Comparison of ENCODE assay signal across 18 mouse cellular contexts in the genomic region with DNA sequence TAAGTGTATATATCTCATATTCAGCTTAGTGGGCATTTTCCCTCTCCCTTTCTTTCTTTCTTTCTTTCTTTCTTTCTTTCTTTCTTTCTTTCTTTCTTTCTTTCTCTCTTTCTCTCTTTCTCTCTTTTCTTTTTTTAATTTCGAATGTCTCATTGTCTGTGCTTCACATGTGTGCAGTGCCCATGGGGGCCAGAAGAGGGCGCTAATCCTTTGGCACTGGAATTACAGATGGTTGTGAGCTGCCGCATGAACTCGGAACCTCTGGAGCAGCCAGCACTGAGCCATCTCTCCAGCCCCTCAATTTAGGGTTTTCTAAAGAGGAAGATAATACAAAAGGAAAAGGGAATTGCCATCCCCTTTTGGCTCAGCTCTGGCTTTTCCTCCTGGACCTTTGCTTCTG. TPM values are rescaled to one million over a fixed set of nuclear protein-coding genes. Genes with fewer than 3 reads are reported as not detected.
DNase-seq lines count a peak whose midpoint lies in the region; ATAC-seq and TF ChIP-seq lines count a peak whose summit lies in the region.
"Had no signal": no experiment of that assay in that cellular context is flagged by ENCODE, and none has a peak within 500 bp of the region (broad histone marks: within the 10 kb centered on the region; RNA-seq: fewer than 3 reads in every experiment).

No protein-coding gene starts in this region.

- DNase-seq in CD4-positive, CD25-positive, alpha-beta regulatory T cell, adult 2 months (ENCODE audit: low read depth, low spot score), result peak; percentile 24
- DNase-seq in kidney, adult 2 months, result no peak
- DNase-seq in kidney, adult 8-10 months, result no peak
- DNase-seq in testis, postnatal 10 days (ENCODE audit: low spot score), result no peak
- DNase-seq in testis, postnatal 14 days (ENCODE audit: low spot score), result peak; percentile 21
- DNase-seq in left cerebral cortex, adult 9 months (ENCODE audit: low spot score in 2 of 2), result no peak
- DNase-seq: cerebellum, adult 9-10 months; heart, postnatal 36 days; kidney, postnatal 4 days; lung, postnatal 36 days; right cerebral cortex, postnatal 25 days; thymus, postnatal 14 days had no signal

- 79% methylated on average over 4 of the region's 4 CpGs for WGBS in kidney, adult 2 months

- no peak for TF ChIP-seq POLR2A in kidney, adult 2 months (IDR thresholded peaks at IDR 0.05; ENCODE audit: low read depth, low read length)
- no peak for TF ChIP-seq POLR2A in testis, adult 2 months (IDR thresholded peaks at IDR 0.05; ENCODE audit: control insufficient read depth, low read depth, low read length)

- no peaks in the 10 kb centered on the region for H3K4me1 ChIP-seq in kidney, adult 2 months (ENCODE audit: control insufficient read depth, insufficient read depth, low read length)
- no peaks in the 10 kb centered on the region; the same call in 1 of the 2 replicates for H3K4me1 ChIP-seq in testis, adult 2 months (ENCODE audit: control insufficient read depth, insufficient read depth, low read length)

- H3K4me3 ChIP-seq in kidney, adult 2 months (ENCODE audit: insufficient read depth, low read depth, low read length), result no peak overlapping the region
- H3K4me3 ChIP-seq in testis, adult 2 months (ENCODE audit: control insufficient read depth, low read depth, low read length), result no peak overlapping the region
- H3K4me3 ChIP-seq: midbrain, embryonic 13.5 days had no signal

- H3K27ac ChIP-seq in kidney, adult 2 months (ENCODE audit: insufficient read depth, low read depth, low read length), result no peak overlapping the region
- H3K27ac ChIP-seq in testis, adult 2 months (ENCODE audit: control insufficient read depth, insufficient read depth, low read depth, low read length), result no peak overlapping the region
- H3K27ac ChIP-seq: midbrain, embryonic 13.5 days had no signal

- no peaks in the 10 kb centered on the region; the same call in 1 of the 2 replicates for H3K27me3 ChIP-seq in kidney, adult 2 months (replicated peaks; ENCODE audit: control insufficient read depth, insufficient read depth, low read length)
- H3K27me3 ChIP-seq in testis, adult 2 months (ENCODE audit: control insufficient read depth, insufficient read depth, low read length), result no peaks in the 10 kb centered on the region

- TF ChIP-seq CTCF in kidney, adult 2 months (conservative IDR thresholded peaks at IDR 0.05; ENCODE audit: insufficient read depth, insufficient read length, low read depth, low read length), result peak; percentile 23; the same call in 1 of the 2 replicates
- peak; percentile 77 for TF ChIP-seq CTCF in testis, adult 2 months (IDR thresholded peaks at IDR 0.05; ENCODE audit: control insufficient read depth, insufficient read depth, insufficient replicate concordance, low read depth, low read length)

- ATAC-seq in CD4-positive, CD25-positive, alpha-beta regulatory T cell, adult 4 months, result no peak
- ATAC-seq: activated CD4-positive, CD25-positive, alpha-beta regulatory T cell, adult 4 months; intestine, embryonic 16.5 days; midbrain, embryonic 13.5 days had no signal

- H3K36me3 ChIP-seq in kidney, adult 2 months (ENCODE audit: control insufficient read depth, insufficient read depth, low read length), result no peaks in the 10 kb centered on the region
- no peaks in the 10 kb centered on the region for H3K36me3 ChIP-seq in testis, adult 2 months (ENCODE audit: control insufficient read depth, insufficient read depth, low read length)
- H3K36me3 ChIP-seq: G1E; midbrain, embryonic 13.5 days had no signal

RNA-seq across cellular contexts. Expression of gene Neurog1, which starts 15.4 kb away (rescaled TPM):
- not detected for polyA plus RNA-seq in CD4-positive, CD25-positive, alpha-beta regulatory T cell, adult 4 months (2017; shearing (Covaris generic))
- polyA plus RNA-seq in kidney, adult 2 months (2012; rRNA removed), result not detected in 2 replicates
- polyA plus RNA-seq in testis, adult 2 months (2012; rRNA removed), result 0.90 and 1.1 TPM in 2 replicates
- polyA plus RNA-seq: activated CD4-positive, CD25-positive, alpha-beta regulatory T cell, adult 4 months; G1E; intestine, embryonic 16.5 days had no signal

RNA-seq across cellular contexts. Expression of gene Cxcl14, which starts 29.0 kb away (rescaled TPM):
- polyA plus RNA-seq in CD4-positive, CD25-positive, alpha-beta regulatory T cell, adult 4 months (2017; shearing (Covaris generic)), result not detected
- 50.5 and 57.2 TPM in 2 replicates for polyA plus RNA-seq in kidney, adult 2 months (2012; rRNA removed)
- polyA plus RNA-seq in testis, adult 2 months (2012; rRNA removed), result 1.3 and 7.1 TPM in 2 replicates
- polyA plus RNA-seq: activated CD4-positive, CD25-positive, alpha-beta regulatory T cell, adult 4 months; G1E had no signal

Comparison
In these comparisons a context has a peak if more than half of its experiments do, and no peak if none do; other contexts are left out.
1. DNase-seq: peak in CD4-positive, CD25-positive, alpha-beta regulatory T cell, adult 2 months (single experiment) and testis, postnatal 14 days (single experiment); none in kidney, adult 2 months (single experiment), kidney, adult 8-10 months (0 of 2), testis, postnatal 10 days (single experiment) and left cerebral cortex, adult 9 months (0 of 2).